Mouse (Mus musculus) neural tube, embryonic 14.5 days (tissue): ENCODE results near the gene Urm1. TPM values are rescaled to one million over a fixed set of nuclear protein-coding genes. Genes with fewer than 3 reads are reported as not detected.

Source experiments
- ATAC-seq: fragments of 200-750 bp; cut with Nextera tagmentation; 2 replicates; pipeline ENCODE4 v1.8.0; 2017; ENCODE audit warnings: low read depth, mild to moderate bottlenecking, moderate TSS enrichment, moderate library complexity
- H3K27ac ChIP-seq: fragments of 300-500 bp; sonication (generic); 2 replicates; pipeline ENCODE4 v1.5.1; 2014; ENCODE audit warnings: low read depth, mild to moderate bottlenecking, control low read depth, low read length, moderate library complexity, mixed read lengths
- H3K27me3 ChIP-seq: fragments of 300-500 bp; sonication (generic); 2 replicates; pipeline ENCODE4 v1.6.1; 2014; ENCODE audit warnings: low read length; ENCODE audit not compliant: control insufficient read depth, insufficient read depth
- H3K36me3 ChIP-seq: fragments of 300-500 bp; sonication (generic); 2 replicates; pipeline ENCODE4 v1.6.1; 2014; ENCODE audit warnings: low read length, mixed read lengths; ENCODE audit not compliant: control insufficient read depth, insufficient read depth
- H3K4me1 ChIP-seq: fragments of 300-500 bp; sonication (generic); 2 replicates; pipeline ENCODE4 v1.6.1; 2014; ENCODE audit warnings: low read length; ENCODE audit not compliant: control insufficient read depth, insufficient read depth
- H3K4me2 ChIP-seq: fragments of 300-500 bp; sonication (generic); 2 replicates; pipeline ENCODE4 v1.6.1; 2014; ENCODE audit warnings: mild to moderate bottlenecking, low read depth, low read length, control low read depth
- H3K4me3 ChIP-seq: fragments of 300-500 bp; sonication (generic); 2 replicates; pipeline ENCODE4 v1.5.1; 2014; ENCODE audit warnings: low read depth, low read length, control low read depth, mixed read lengths
- H3K9ac ChIP-seq: fragments of 300-500 bp; sonication (generic); replicated peaks from 2 replicates; pipeline ENCODE4 v1.6.1; 2014; ENCODE audit warnings: low read depth, mild to moderate bottlenecking, control low read depth, low read length, mixed read lengths
- H3K9me3 ChIP-seq: fragments of 300-500 bp; sonication (generic); 2 replicates; pipeline ENCODE4 v1.6.1; 2016; ENCODE audit warnings: low read length; ENCODE audit not compliant: control insufficient read depth
- WGBS: fragments of 180-500 bp; shearing (Covaris S2); extraction: QIAGEN DNeasy Blood & Tissue Kit; methylation state at CpG from one replicate; pipeline ENCODE4 v1.1.7; 2014; 5-methylcytosine and 5-hydroxymethylcytosine counted together
- polyA plus RNA-seq: library from polyadenylated mRNA; unstranded; fragments of >200 nt; fragmentation: Nextera tagmentation; extraction: Ambion mirVana; gene quantifications from 2 replicates; pipeline ENCODE4 v1.2.1, GENCODE M21; 2014

Urm1 gene
- polyA plus RNA-seq, 1 experiment from 2014 or later, result 21.8 TPM

DNA sequence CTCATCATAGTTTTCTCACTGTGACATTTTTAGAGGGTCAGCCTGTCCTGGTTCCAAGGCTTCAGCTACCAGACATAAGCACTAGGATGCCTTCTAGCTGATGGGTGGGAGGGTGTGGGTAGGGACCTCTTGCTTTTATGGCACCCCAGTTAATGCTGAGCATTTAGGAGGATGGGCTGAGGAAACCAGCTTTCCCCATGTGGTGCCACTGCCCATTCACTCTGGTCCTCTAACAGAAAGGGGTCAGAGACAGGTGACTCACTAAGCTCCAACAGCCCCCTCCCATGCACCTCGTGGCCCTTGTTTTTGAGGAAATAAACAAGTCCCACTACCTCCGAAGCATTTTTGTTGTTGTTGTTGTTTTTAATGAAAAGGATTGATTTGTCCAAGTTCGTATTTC is 24.8 kb downstream of the Urm1 start:
- H3K4me3 ChIP-seq, result peak overlapping the region; percentile 61
- peak overlapping the region; percentile 66 for H3K27ac ChIP-seq
- H3K9me3 ChIP-seq, result no peaks in the 10 kb centered on the region
- peak overlapping the region; percentile 76 for H3K4me2 ChIP-seq
- peak overlapping the region; percentile 93 for H3K9ac ChIP-seq
- 12% methylated on average over 3 of the region's 3 CpGs for WGBS
- no peaks in the 10 kb centered on the region; the same call in 1 of the 2 replicates for H3K27me3 ChIP-seq
- H3K4me1 ChIP-seq, result peaks cover 33% of the 10 kb centered on the region
- H3K36me3 ChIP-seq, result no peaks in the 10 kb centered on the region; the same call in 1 of the 2 replicates
- ATAC-seq, result no peak

DNA sequence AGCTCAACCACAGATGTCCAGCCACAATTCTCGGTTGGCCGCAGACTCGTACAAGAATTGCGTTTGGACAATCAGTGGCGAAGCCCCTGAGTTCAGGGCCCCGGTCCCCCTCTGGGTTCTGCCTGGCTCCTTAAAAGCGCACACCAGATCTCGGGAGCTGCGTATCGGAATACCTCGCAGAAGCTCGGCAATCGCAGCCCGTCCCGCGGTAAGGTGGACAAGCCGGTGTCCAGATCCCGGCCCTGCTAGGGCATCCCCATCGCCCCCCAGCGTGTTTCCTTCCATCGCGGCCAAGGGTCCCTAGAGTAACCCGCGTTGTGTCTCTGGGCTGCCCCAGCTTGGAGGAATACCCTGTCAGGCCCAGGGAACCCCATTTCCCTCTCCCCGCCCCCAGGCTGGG is 25.8 kb downstream of the Urm1 start:
- Histone ChIP-seq H3K4me1 (peaks cover 33% of the 10 kb centered on the region), H3K9ac (peak overlapping the region; percentile 93), H3K4me3 (peak overlapping the region; percentile 61), H3K9me3 (no peaks in the 10 kb centered on the region), H3K36me3 (no peaks in the 10 kb centered on the region; the same call in 1 of the 2 replicates), H3K27ac (peak overlapping the region; percentile 91), H3K27me3 (no peaks in the 10 kb centered on the region; the same call in 1 of the 2 replicates), H3K4me2 (peak overlapping the region; percentile 76)
- ATAC-seq, result peak; percentile 3; the same call in 1 of the 2 replicates
- 3% methylated on average over 25 of the region's 25 CpGs for WGBS

DNA sequence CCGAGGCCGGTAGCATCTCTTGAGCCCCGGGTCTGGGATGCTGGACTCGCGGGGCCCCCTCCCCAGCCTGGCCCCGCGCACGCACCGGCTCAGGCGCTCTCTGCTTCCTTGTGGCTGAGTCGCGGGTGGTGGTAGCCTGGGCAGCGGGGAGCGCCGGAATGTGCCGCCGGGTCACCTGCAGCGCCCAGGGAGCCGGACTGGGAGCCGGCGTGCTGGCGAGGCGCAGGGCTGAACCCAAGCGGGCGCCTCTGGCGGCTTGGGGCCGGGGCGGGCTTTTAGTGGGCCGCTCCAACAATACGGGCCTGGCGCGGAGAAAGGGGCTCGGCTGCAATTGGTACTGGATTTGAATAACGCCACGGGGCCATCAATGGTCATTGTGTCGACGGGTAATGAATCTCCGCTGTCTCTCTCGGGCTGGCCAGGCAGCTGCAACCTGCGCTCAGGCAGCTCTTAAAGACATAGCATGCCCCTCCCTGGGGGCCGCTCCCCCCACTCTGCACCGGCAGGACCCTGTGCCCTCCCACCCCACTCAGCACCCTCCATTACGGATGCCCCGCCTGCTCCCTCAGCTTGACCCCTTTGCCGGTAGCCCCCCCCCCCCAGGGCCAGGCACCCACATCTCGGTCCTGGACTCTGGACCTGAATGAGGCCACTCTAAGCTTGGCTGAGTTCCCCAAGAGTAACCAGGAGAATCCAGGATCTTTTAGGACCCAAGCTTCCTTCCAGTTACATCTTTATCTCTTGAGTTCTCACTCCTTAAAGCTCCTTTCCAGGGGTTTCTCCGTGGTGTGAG is 26.4 kb downstream of the Urm1 start:
- no peaks in the 10 kb centered on the region for H3K9me3 ChIP-seq
- H3K4me1 ChIP-seq, result peaks cover 31% of the 10 kb centered on the region
- H3K27me3 ChIP-seq, result no peaks in the 10 kb centered on the region; the same call in 1 of the 2 replicates

DNA sequence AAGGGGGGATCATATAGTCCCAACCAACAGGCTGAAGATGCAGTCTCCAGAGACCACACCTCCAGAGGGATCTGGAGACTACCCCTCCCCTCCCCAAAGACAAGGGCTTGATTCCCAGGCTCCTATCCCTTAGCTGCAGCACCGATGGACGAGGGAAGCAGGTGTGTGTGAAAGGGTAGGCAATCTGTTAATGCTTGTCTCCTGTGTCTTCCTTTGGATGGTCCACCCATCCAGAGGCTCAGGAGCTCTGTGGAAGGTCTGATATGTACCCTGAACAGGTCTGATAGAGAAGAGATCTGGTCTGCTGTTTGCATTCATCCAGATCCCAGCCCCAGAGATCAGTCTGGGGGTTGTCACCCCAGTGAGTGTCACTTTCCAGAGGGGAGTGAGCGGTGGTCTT is 27.0 kb downstream of the Urm1 start:
- Histone ChIP-seq H3K4me2 (peak overlapping the region; percentile 76), H3K4me1 (peaks cover 31% of the 10 kb centered on the region), H3K9me3 (no peaks in the 10 kb centered on the region), H3K4me3 (peak overlapping the region; percentile 61), H3K9ac (peak overlapping the region; percentile 93), H3K27me3 (no peaks in the 10 kb centered on the region; the same call in 1 of the 2 replicates), H3K36me3 (no peaks in the 10 kb centered on the region; the same call in 1 of the 2 replicates), H3K27ac (no peak overlapping the region; the same call in 1 of the 2 replicates)
- no peak for ATAC-seq
- 12% methylated on average over 3 of the region's 3 CpGs for WGBS

More for the DNA sequence above, 26.4 kb downstream of the Urm1 start:
- Histone ChIP-seq H3K4me2 (peak overlapping the region; percentile 76), H3K9ac (peak overlapping the region; percentile 93), H3K27ac (peak overlapping the region; percentile 91), H3K4me3 (peak overlapping the region; percentile 61), H3K36me3 (no peaks in the 10 kb centered on the region; the same call in 1 of the 2 replicates)
- peak; percentile 62 for ATAC-seq
- 1% methylated on average over 45 of the region's 47 CpGs for WGBS

DNA sequence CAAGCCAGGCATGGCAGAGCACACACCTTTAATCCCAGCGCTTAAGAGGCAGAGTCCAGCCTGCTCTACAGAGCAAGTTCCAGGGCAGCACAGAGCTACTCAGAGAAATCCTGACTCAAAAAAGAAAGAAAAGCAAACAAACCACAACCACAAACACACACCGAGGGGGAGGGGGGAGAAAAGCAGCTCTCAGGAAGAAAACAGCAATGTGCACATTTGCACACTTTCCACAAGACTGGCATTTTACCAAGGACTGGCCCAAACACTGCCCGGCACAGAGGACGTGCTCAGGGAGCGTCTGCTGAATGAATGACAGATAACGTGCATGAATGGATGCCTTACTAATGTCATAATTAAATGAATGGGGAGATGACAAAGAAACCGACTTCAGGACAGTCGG is 29.2 kb downstream of the Urm1 start:
- H3K9ac ChIP-seq, result no peak overlapping the region
- no peaks in the 10 kb centered on the region for H3K9me3 ChIP-seq
- H3K4me3 ChIP-seq, result no peak overlapping the region
- no peaks in the 10 kb centered on the region; the same call in 1 of the 2 replicates for H3K27me3 ChIP-seq
- H3K4me2 ChIP-seq, result no peak overlapping the region
- no peak overlapping the region for H3K27ac ChIP-seq
- no peaks in the 10 kb centered on the region for H3K36me3 ChIP-seq
- WGBS, result 28% methylated on average over 8 of the region's 8 CpGs
- H3K4me1 ChIP-seq, result peaks cover 29% of the 10 kb centered on the region
- no peak for ATAC-seq

DNA sequence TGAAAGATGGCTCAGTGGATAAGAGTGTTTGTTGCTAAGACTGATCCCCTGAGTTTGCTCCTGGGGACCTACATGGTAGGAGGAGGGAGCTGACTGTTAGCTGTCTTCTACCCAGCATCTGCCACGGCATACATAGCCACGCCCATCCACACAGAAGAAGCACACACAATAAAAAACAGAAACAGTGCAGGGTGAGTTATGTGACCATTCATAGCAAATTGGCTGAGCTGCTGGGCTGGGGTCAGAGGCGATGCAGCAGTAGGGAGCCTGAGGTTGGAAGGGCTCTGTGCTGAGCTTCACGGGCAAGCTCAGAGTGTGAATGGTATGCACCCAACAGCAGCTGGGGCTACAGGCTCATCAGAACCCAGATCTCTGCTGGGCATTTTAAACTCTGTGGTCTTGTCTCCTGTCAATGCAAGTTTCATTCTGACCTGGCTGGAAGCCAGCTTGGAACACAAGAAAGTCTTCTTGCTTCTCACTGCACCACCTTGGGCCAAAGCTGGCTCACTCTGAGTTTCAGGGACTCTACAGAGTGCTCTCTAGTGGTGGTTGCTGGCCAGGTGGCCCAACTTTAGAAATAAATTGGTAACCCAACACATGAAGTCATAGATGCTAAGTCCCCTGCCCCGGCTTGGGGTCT is 30.1 kb downstream of the Urm1 start:
- Histone ChIP-seq H3K4me3 (no peak overlapping the region), H3K9me3 (no peaks in the 10 kb centered on the region), H3K4me1 (peaks cover 23% of the 10 kb centered on the region), H3K27me3 (no peaks in the 10 kb centered on the region; the same call in 1 of the 2 replicates), H3K9ac (0 out of 2 replicates have a peak overlapping the region, but pooled peaks have one; percentile 16), H3K4me2 (no peak overlapping the region), H3K36me3 (no peaks in the 10 kb centered on the region), H3K27ac (no peak overlapping the region; the same call in 1 of the 2 replicates)
- WGBS, result 20% methylated on average over 5 of the region's 5 CpGs
- no peak for ATAC-seq

DNA sequence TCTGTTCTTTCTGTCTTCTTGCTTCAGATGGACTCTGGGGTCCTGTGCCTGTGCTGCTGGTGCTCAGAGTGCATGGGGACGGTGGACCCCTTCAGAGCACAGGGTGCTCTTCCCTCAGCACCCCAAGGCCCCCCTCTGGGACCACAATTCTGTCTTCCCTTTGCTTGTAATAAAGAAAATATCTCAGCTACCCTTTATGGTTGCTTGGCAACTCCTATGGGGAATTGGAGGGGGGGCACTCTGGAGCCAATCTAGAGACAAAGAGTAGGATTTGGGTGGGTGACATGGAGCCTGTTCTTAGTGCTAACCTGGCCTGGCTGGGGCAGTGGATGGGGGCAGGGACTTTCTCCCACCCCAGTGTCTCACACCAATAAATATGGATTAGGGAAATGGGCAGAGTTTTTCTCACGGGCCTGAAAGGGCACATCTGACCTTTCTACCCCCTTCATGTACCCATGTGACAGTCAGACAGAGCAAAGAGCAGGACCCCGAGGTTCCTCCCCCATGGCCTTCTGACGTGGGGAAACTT is 33.1 kb downstream of the Urm1 start:
- Histone ChIP-seq H3K27me3 (no peaks in the 10 kb centered on the region), H3K4me1 (peaks cover 21% of the 10 kb centered on the region), H3K9me3 (no peaks in the 10 kb centered on the region), H3K4me3 (no peak overlapping the region), H3K36me3 (no peaks in the 10 kb centered on the region), H3K27ac (peak overlapping the region; percentile 22; the same call in 1 of the 2 replicates), H3K4me2 (no peak overlapping the region), H3K9ac (no peak overlapping the region)
- ATAC-seq, result no peak
- 13% methylated on average over 4 of the region's 4 CpGs for whole genome bisulfite sequencing

DNA sequence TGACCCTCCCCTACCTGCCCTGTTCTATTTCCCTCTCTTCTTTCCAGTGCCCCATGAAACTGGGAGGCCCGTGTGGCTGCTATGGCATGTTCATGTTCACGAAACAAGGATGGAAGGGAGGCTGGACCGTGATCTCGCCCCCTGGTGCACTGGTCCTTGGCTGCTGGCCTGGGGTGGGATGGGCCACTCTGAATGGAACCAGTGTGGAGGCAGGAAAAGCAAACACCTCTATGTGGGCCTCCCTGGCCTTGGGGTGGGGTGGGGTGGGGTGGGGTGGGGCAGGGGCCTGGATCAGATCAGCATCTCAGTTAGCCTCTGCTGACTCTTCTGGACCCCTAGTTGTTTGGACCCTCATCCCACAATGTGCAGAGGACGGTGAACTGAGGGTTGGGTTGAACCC is 33.9 kb downstream of the Urm1 start:
- Histone ChIP-seq H3K4me2 (no peak overlapping the region), H3K9ac (no peak overlapping the region), H3K9me3 (no peaks in the 10 kb centered on the region), H3K36me3 (no peaks in the 10 kb centered on the region), H3K4me3 (no peak overlapping the region), H3K27ac (no peak overlapping the region), H3K4me1 (peaks cover 21% of the 10 kb centered on the region), H3K27me3 (no peaks in the 10 kb centered on the region)
- 29% methylated on average over 5 of the region's 5 CpGs for WGBS
- no peak for ATAC-seq
